Mouse (Mus musculus) hindbrain, embryonic 11.5 days (tissue): ENCODE results near the gene Lrrc3c. TPM values are rescaled to one million over a fixed set of nuclear protein-coding genes. Genes with fewer than 3 reads are reported as not detected.

Experiments
- polyA plus RNA-seq: library from polyadenylated mRNA; unstranded; fragments of >200 nt; fragmentation: Nextera tagmentation; extraction: Ambion mirVana; gene quantifications from 2 replicates; pipeline ENCODE4 v1.2.1, GENCODE M21; 2014

The Lrrc3c gene
- polyA plus RNA-seq, 1 experiment from 2014 or later = not detected

Other genes starting within 250 kb of the Lrrc3c start
- gene Ppp1r1b, start 249.9 kb upstream of the Lrrc3c start, polyA plus RNA-seq = 0.29 and 0.70 TPM in 2 replicates
- gene Stard3, start 239.9 kb upstream of the Lrrc3c start, polyA plus RNA-seq = 40.1 and 43.2 TPM in 2 replicates
- gene Tcap, start 214.5 kb upstream of the Lrrc3c start, polyA plus RNA-seq = 0.53 and 0.54 TPM in 2 replicates
- gene Pnmt, start 211.8 kb upstream of the Lrrc3c start, polyA plus RNA-seq = 0.54 and 0.93 TPM in 2 replicates
- gene Pgap3, start 197.8 kb upstream of the Lrrc3c start, polyA plus RNA-seq = 4.3 and 4.5 TPM in 2 replicates
- 15.5 and 17.2 TPM in 2 replicates for gene Erbb2, start 185.8 kb upstream of the Lrrc3c start, polyA plus RNA-seq
- 152 and 167 TPM in 2 replicates for gene Mien1, start 159.3 kb upstream of the Lrrc3c start, polyA plus RNA-seq
- gene Grb7, start 151.9 kb upstream of the Lrrc3c start, polyA plus RNA-seq = 2.1 and 3.3 TPM in 2 replicates
- 0.11 and 0.60 TPM in 2 replicates for gene Ikzf3, start 52.3 kb upstream of the Lrrc3c start, polyA plus RNA-seq
- gene Zpbp2, start 47.2 kb upstream of the Lrrc3c start, polyA plus RNA-seq = 0.21 TPM in 1 of 2 replicates, not detected in the other
- 10.9 and 12.2 TPM in 2 replicates for gene Ormdl3, start 10.9 kb upstream of the Lrrc3c start, polyA plus RNA-seq
- gene Gm12355, start 27.4 kb downstream of the Lrrc3c start, polyA plus RNA-seq = 0.85 and 1.8 TPM in 2 replicates
- gene Gsdma3, start 28.1 kb downstream of the Lrrc3c start, polyA plus RNA-seq = not detected in 2 replicates
- gene Gsdma2, start 48.5 kb downstream of the Lrrc3c start, polyA plus RNA-seq = not detected in 2 replicates
- not detected in 2 replicates for gene Gsdma, start 66.1 kb downstream of the Lrrc3c start, polyA plus RNA-seq
- 154 and 155 TPM in 2 replicates for gene Psmd3, start 84.3 kb downstream of the Lrrc3c start, polyA plus RNA-seq
- not detected in 2 replicates for gene Csf3, start 103.0 kb downstream of the Lrrc3c start, polyA plus RNA-seq
- 47.3 and 60.8 TPM in 2 replicates for gene Med24, start 131.1 kb downstream of the Lrrc3c start, polyA plus RNA-seq
- gene Thra, start 142.3 kb downstream of the Lrrc3c start, polyA plus RNA-seq = 34.7 and 41.4 TPM in 2 replicates
- gene Nr1d1, start 177.0 kb downstream of the Lrrc3c start, polyA plus RNA-seq = 0.92 and 1.4 TPM in 2 replicates
- gene Msl1, start 197.2 kb downstream of the Lrrc3c start, polyA plus RNA-seq = 25.0 and 28.0 TPM in 2 replicates
- gene Casc3, start 206.6 kb downstream of the Lrrc3c start, polyA plus RNA-seq = 44.6 and 49.6 TPM in 2 replicates
- 2.0 and 2.2 TPM in 2 replicates for gene Rapgefl1, start 238.5 kb downstream of the Lrrc3c start, polyA plus RNA-seq